ENCODE assay signal across 9 mouse cellular contexts in the genomic region with DNA sequence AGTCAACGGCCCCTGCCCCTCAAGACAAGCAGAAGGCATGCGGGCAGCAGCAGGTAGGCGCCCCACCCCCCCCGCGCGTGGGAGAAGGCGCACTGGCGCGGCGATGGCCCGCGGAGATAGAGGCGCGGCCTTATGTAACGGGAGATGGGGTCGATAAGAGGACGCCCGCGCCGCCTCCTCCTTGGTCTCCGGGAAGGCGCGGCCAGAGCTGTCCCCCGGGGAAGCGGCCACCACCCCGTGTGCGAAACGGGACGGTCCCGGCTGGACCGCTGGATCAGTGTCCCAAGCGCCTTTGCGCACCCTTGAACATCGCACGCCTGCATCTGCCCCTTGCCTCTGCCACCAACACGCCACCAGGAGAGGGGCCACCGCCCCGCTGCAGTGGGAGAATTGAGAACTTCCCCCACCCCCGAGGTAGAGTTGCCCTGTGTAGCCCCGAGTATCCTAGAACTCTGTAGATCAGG. TPM values are rescaled to one million over a fixed set of nuclear protein-coding genes. Genes with fewer than 3 reads are reported as not detected.
DNase-seq lines count a peak whose midpoint lies in the region; ATAC-seq and TF ChIP-seq lines count a peak whose summit lies in the region.
"Had no signal": no experiment of that assay in that cellular context is flagged by ENCODE, and none has a peak within 500 bp of the region (broad histone marks: within the 10 kb centered on the region; RNA-seq: fewer than 3 reads in every experiment).

No protein-coding gene starts in this region.

- H3K4me3 ChIP-seq in kidney, embryonic 14.5 days (ENCODE audit: low read length): peak overlapping the region; percentile 37
- H3K4me3 ChIP-seq in G1E (ENCODE audit: low read depth, low read length): peak overlapping the region; percentile 72
- peak overlapping the region; percentile 37 for H3K4me3 ChIP-seq in hindbrain, embryonic 15.5 days

- peak overlapping the region; percentile 37; the same call in 1 of the 2 replicates for H3K9ac ChIP-seq in kidney, embryonic 14.5 days (ENCODE audit: low read depth, low read length)
- H3K9ac ChIP-seq in hindbrain, embryonic 15.5 days: peak overlapping the region; percentile 26

- no peak for DNase-seq in kidney, adult 11 months
- DNase-seq in G1E (ENCODE audit: low spot score): no peak
- DNase-seq in embryo, embryonic 10 days (ENCODE audit: low spot score): peak; percentile 43
- DNase-seq in lung, postnatal 10 days: peak; percentile 10
- peak; percentile 25 for DNase-seq in right cerebral cortex, postnatal 4 days
- DNase-seq in layer of hippocampus, adult 9-11 months: no peak

- no peak overlapping the region for H3K27ac ChIP-seq in kidney, embryonic 14.5 days (ENCODE audit: low read depth, low read length)
- no peak overlapping the region for H3K27ac ChIP-seq in hindbrain, embryonic 15.5 days (replicated peaks)

- peak overlapping the region; percentile 75 for H3K4me2 ChIP-seq in kidney, embryonic 14.5 days (replicated peaks; ENCODE audit: low read depth, low read length)
- H3K4me2 ChIP-seq in hindbrain, embryonic 15.5 days: peak overlapping the region; percentile 87

- no peaks in the 10 kb centered on the region for H3K9me3 ChIP-seq in kidney, embryonic 14.5 days (ENCODE audit: control insufficient read depth, low read length)
- H3K9me3 ChIP-seq in G1E (replicated peaks): no peaks in the 10 kb centered on the region
- H3K9me3 ChIP-seq in hindbrain, embryonic 15.5 days: no peaks in the 10 kb centered on the region

- no peaks in the 10 kb centered on the region for H3K36me3 ChIP-seq in kidney, embryonic 14.5 days (ENCODE audit: control insufficient read depth, insufficient read depth, low read length)
- no peaks in the 10 kb centered on the region for H3K36me3 ChIP-seq in G1E (replicated peaks)
- H3K36me3 ChIP-seq in hindbrain, embryonic 15.5 days: no peaks in the 10 kb centered on the region

- TF ChIP-seq CTCF in G1E (IDR thresholded peaks at IDR 0.05; ENCODE audit: low read depth, low read length): no peak

- peak; percentile 51 for ATAC-seq in kidney, embryonic 14.5 days (ENCODE audit: low FRiP score, low TSS enrichment)
- ATAC-seq in G1E (ENCODE audit: extremely low read depth, insufficient number of reproducible peaks, low FRiP score, poor library complexity, severe bottlenecking): no peak
- ATAC-seq in hindbrain, embryonic 15.5 days (ENCODE audit: low FRiP score, low read depth): no peak

- WGBS in kidney, embryonic 14.5 days: 2% methylated on average over 29 of the region's 40 CpGs
- 2% methylated on average over 37 of the region's 40 CpGs for WGBS in hindbrain, embryonic 15.5 days

- H3K4me1 ChIP-seq in kidney, embryonic 14.5 days (ENCODE audit: control insufficient read depth, insufficient read depth, low read length): 0 out of 2 replicates have a peak, but pooled peaks cover 8% of the 10 kb centered on the region
- peaks cover 81% of the 10 kb centered on the region for H3K4me1 ChIP-seq in G1E (ENCODE audit: insufficient read depth, low read depth, low read length)
- H3K4me1 ChIP-seq in hindbrain, embryonic 15.5 days (replicated peaks): peaks cover 13% of the 10 kb centered on the region

- H3K27me3 ChIP-seq in kidney, embryonic 14.5 days (ENCODE audit: control insufficient read depth, insufficient read depth, low read length): peaks cover 15% of the 10 kb centered on the region
- H3K27me3 ChIP-seq in G1E (ENCODE audit: insufficient read depth, low read length): peaks cover 13% of the 10 kb centered on the region; the same call in 1 of the 2 replicates
- peaks cover 13% of the 10 kb centered on the region; the same call in 1 of the 2 replicates for H3K27me3 ChIP-seq in hindbrain, embryonic 15.5 days

RNA-seq across cellular contexts. Expression of gene Il13, which starts 1.7 kb away (rescaled TPM):
- not detected in 2 replicates for polyA plus RNA-seq in kidney, embryonic 14.5 days (2014; fragmentation: Nextera tagmentation; extraction: Ambion mirVana)
- total RNA-seq in G1E (2014; fragmentation: Nextera tagmentation): 0.63 TPM in 1 of 2 replicates, not detected in the other
- 3.2 and 4.7 TPM in 2 replicates for total RNA-seq in G1E (2017)
- polyA plus RNA-seq in G1E (2012): not detected in 2 replicates
- not detected in 2 replicates for polyA plus RNA-seq in hindbrain, embryonic 15.5 days (2015; fragmentation: Nextera tagmentation; extraction: Ambion mirVana)
- total RNA-seq: left cerebral cortex, postnatal 10 days had no signal

RNA-seq across cellular contexts. Expression of gene Il4, which starts 17.7 kb away (rescaled TPM):
- 1.3 and 1.5 TPM in 2 replicates for polyA plus RNA-seq in kidney, embryonic 14.5 days (2014; fragmentation: Nextera tagmentation; extraction: Ambion mirVana)
- total RNA-seq in G1E (2014; fragmentation: Nextera tagmentation): 35.8 and 40.6 TPM in 2 replicates
- total RNA-seq in G1E (2017): 87.7 and 99.1 TPM in 2 replicates
- polyA plus RNA-seq in G1E (2012): 0.43 and 1.0 TPM in 2 replicates
- polyA plus RNA-seq in hindbrain, embryonic 15.5 days (2015; fragmentation: Nextera tagmentation; extraction: Ambion mirVana): 3.6 and 5.8 TPM in 2 replicates
- total RNA-seq: left cerebral cortex, postnatal 10 days had no signal

Comparison
In these comparisons a context has a peak if more than half of its experiments do, and no peak if none do; other contexts are left out.
1. DNase-seq: peak in embryo, embryonic 10 days (single experiment), lung, postnatal 10 days (single experiment) and right cerebral cortex, postnatal 4 days (single experiment); none in kidney, adult 11 months (single experiment), G1E (single experiment) and layer of hippocampus, adult 9-11 months (single experiment).
2. Peak in every context shown above with its lines, with median percentiles within 50 percentile points of each other: H3K4me3 ChIP-seq.